Mouse (Mus musculus) MEL (cell line): Measurements from ENCODE around the gene Fhdc1.

Experiments used
- CHD2 ChIP-seq: IDR thresholded peaks from 2 replicates; pipeline ENCODE4 v1.6.1; 2011; ENCODE audit warnings: low read length, improper control_type of control experiment
- CTCF ChIP-seq, 3 experiments: IDR thresholded peaks in 2 of 3; conservative IDR thresholded peaks in 1 of 3; 2 replicates each; pipeline ENCODE4 v1.5.1; 2011 to 2012; ENCODE audit warnings: low read length in 3 of 3, low read depth in 2 of 3, mild to moderate bottlenecking in 2 of 3, improper control_type of control experiment in 1 of 3, inconsistent platforms in 1 of 3, mixed read lengths in 1 of 3, moderate library complexity in 1 of 3; ENCODE audit not compliant: control insufficient read depth in 1 of 3, insufficient read depth in 1 of 3, poor library complexity in 1 of 3, severe bottlenecking in 1 of 3
- MEF2A ChIP-seq: IDR thresholded peaks from 2 replicates; pipeline ENCODE4 v1.6.1; 2014; ENCODE audit warnings: low read depth, mild to moderate bottlenecking, inconsistent platforms, low read length, improper control_type of control experiment; ENCODE audit not compliant: poor library complexity, insufficient replicate concordance, severe bottlenecking; ENCODE audit errors: extremely low read depth
- POLR2A ChIP-seq, 2 experiments: IDR thresholded peaks; 2 replicates each; pipeline ENCODE4 v1.6.1; 2011 to 2012; ENCODE audit warnings: low read length in 2 of 2, mild to moderate bottlenecking in 2 of 2, control low read depth in 1 of 2, improper control_type of control experiment in 1 of 2, low read depth in 1 of 2, moderate library complexity in 1 of 2; ENCODE audit not compliant: control insufficient read depth in 1 of 2, insufficient read depth in 1 of 2, poor library complexity in 1 of 2
- RCOR1 ChIP-seq: IDR thresholded peaks from 2 replicates; pipeline ENCODE4 v1.6.1; 2012; ENCODE audit warnings: low read depth, mild to moderate bottlenecking, inconsistent platforms, low read length, improper control_type of control experiment
- SMC3 ChIP-seq: IDR thresholded peaks from 2 replicates; pipeline ENCODE4 v1.6.1; 2011; ENCODE audit warnings: low read depth, low read length, improper control_type of control experiment
- TAL1 ChIP-seq: IDR thresholded peaks from 2 replicates; pipeline ENCODE4 v1.6.1; 2012; ENCODE audit warnings: mild to moderate bottlenecking, inconsistent platforms, low read length, moderate library complexity, mixed read lengths
- UBTF ChIP-seq: IDR thresholded peaks from 2 replicates; pipeline ENCODE4 v1.6.1; 2012; ENCODE audit warnings: low read depth, mild to moderate bottlenecking, inconsistent platforms, low read length, improper control_type of control experiment, moderate library complexity, borderline replicate concordance; ENCODE audit not compliant: insufficient read depth
- USF1 ChIP-seq: IDR thresholded peaks from 2 replicates; pipeline ENCODE4 v1.6.1; 2014; ENCODE audit warnings: low read depth, mild to moderate bottlenecking, inconsistent platforms, low read length, improper control_type of control experiment, moderate library complexity
- ZKSCAN1 ChIP-seq: IDR thresholded peaks from 2 replicates; pipeline ENCODE4 v1.6.1; 2012; ENCODE audit warnings: low read depth, mild to moderate bottlenecking, inconsistent platforms, low read length, improper control_type of control experiment, moderate library complexity
- ZNF384 ChIP-seq: IDR thresholded peaks from 2 replicates; pipeline ENCODE4 v1.6.1; 2012; ENCODE audit warnings: low read depth, mild to moderate bottlenecking, inconsistent platforms, low read length, improper control_type of control experiment

DNA sequence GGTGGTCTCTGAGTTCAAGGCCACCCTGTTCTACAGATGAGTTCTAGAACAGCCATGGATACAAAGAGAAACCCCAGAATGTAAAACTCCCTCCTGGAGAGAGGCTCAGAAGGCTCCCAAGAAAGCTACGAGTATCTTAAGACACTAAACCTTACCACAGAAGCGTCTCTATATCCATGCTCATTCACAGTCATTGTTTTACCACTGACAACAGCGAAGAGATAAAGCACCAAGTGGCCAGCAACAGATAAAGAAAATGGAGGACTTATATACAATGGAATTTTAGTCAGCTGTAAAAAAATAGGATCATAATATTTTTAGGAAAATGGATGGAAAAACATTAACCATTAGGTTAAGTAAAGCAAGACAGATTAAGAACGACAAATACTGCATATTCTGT, 25.0 kb upstream of the Fhdc1 start:
- TF ChIP-seq CTCF (IDR thresholded peaks at IDR 0.05 in 2 of 3, conservative IDR thresholded peaks at IDR 0.05 in 1 of 3; ENCODE audit: control insufficient read depth in 1 of 3, insufficient read depth in 1 of 3, low read depth in 2 of 3, low read length in 3 of 3, poor library complexity in 1 of 3, severe bottlenecking in 1 of 3) = no peak
- no peak for TF ChIP-seq RCOR1
- TF ChIP-seq CHD2 = no peak
- TF ChIP-seq POLR2A (IDR thresholded peaks at IDR 0.05; ENCODE audit: control insufficient read depth in 1 of 2, insufficient read depth in 1 of 2, low read depth in 1 of 2, low read length in 2 of 2, poor library complexity in 1 of 2) = no peak
- TF ChIP-seq ZKSCAN1 = no peak
- TF ChIP-seq MEF2A = no peak
- TF ChIP-seq ZNF384 = no peak
- TF ChIP-seq SMC3 = no peak
- TF ChIP-seq UBTF = no peak
- TF ChIP-seq USF1 = no peak
- no peak for TF ChIP-seq TAL1
